Mouse (Mus musculus): ENCODE measurements at regions not wholly inside any gene's neighbourhood (a gene's known extent, or its start where the extent isn't known, plus 50 kb on each side); places are given as distances from the start of the nearest gene placed in this dataset.
A peak's percentile ranks its signal among the peaks of the same experiment; 100 is the strongest.

DNA sequence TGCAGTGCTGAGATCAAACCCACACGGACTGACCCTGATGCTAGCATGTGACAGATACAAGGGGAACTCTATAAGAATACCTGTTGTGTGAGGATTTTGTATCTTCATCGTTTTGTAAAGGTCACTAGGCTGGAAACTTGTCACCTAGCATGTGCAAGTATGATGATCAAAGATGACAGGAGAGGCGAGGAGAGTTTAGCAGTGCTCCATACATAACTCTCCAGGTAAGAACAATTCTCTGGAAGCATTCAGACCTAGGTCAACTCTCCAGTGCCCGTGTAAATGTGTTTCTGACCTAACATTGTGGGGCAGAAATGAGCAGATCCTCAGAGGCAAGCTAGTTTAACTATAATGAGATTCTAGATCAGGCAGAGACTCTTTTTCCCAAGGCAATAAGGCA lies 425.6 kb downstream of the Adgrl2 start:
- DNase-seq (ENCODE audit: extremely low read depth, insufficient read length, low spot score): no peak

DNA sequence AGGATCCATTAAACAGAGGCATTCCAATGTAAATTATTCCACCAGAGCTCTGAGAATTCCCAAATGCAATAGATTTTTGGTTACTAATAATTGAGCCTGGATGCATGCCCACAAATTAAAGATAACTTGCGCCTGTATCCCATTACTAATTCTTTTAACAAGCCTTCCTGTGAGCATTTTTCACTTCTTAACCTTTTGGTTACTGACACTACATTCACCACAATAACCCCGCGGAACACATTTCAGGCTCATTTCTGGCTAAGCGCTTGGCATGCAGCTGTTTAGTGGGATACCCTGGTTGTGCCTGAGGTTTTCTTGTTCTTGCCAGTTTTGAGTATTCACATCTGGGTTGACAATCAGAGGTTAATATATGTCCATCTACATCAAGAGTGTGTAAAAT lies 429.1 kb downstream of the Adgrl2 start:
- peak; percentile 13 for DNase-seq (ENCODE audit: extremely low read depth, insufficient read length, low spot score)

DNA sequence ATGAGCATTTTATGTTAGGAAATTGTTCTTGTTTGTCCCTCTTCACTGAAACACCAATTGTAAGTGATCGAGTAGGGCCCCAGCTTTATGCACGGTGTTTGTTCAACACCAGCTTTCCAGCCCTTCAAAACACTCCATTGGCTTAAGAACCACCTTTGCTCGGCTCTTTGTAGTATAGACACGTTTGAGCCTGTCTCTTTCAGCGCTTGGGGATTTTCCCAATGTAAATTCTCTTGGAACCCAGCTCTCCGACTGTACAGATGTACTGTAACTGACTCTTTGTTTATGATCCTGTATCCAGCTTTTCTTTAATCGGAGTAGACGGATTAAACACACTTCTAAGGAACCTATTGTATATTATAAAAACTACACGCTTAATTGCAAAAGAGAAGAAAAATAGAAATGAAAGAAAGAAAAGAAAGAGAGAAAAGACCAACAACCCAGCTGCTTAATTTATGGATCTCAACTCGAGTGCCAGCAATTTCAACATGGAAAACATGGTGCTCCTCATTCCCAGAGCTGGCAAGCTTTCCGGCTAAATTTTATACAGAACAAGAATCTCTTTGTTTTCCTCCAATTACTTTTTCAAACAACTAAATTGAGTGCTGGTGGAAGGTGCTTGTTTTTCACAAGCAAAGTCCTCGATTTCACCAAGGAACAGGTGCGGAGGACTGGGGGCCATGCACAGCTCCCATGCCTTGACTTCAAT lies 430.4 kb downstream of the Adgrl2 start:
- no peak for DNase-seq (ENCODE audit: extremely low read depth, insufficient read length, low spot score)

DNA sequence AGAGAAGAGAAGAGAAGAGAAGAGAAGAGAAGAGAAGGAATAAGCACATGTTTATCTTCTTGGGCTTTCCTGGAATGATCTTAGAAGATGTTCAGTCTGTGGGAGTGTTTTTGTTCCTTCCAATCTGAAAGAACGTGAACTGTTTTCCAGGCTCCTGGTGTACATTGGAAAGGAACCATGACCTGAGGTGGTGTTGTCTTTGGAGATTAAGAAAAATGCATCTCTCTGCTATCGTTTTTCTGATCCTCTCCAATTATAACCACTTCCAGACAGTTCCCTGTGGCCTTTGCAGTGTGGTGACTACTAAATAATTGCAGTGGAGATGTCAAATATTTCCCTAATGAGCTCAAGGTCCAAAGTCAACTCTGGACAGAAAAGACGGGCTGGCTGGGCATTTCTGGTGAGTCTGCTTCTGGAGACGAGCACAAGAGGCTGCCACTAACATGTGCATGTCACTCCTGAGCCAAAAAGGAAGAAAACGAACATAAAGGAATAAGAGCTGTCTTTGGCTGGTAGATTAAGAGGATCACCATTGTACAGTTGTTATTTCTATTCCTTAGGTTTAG lies 431.7 kb downstream of the Adgrl2 start:
- no peak for DNase-seq (ENCODE audit: extremely low read depth, insufficient read length, low spot score)

DNA sequence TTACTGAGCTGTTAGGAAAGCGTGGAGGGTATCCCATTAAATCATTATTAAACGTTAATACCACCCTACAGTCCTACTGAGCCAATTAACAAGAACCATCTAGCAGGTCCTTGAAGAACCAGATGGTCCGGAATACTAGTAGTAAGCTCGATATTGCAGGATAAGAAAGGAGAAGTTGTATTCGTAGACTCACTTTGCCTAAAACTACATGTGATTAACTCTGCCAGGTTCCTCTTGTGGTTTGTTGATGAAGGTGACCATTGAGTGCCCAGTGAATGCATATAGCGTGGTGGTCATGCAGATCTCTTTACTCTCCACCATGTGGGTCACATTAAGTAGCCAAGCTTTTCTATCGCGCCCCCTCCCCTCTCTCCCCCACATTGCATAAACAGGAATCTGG lies 435.0 kb downstream of the Adgrl2 start:
- no peak for DNase-seq (ENCODE audit: extremely low read depth, insufficient read length, low spot score)

DNA sequence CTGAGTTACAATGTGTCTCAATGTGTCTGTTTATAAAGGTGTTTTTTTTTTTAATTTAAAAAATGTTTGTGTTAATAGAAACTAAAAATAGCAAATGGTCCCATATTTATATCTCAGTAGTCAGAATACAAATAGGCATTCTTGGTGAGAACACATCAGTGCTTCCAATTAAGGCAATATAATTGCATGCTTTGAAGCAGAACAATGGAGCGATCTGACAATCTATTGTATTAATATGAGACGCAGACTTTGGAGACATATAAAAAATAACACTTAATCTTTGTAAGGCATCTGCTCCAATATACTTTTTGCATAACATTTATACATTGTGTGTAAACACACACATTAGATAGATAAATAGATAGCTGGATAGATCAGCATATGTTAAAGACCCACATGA lies 439.6 kb downstream of the Adgrl2 start:
- no peak for DNase-seq (ENCODE audit: extremely low read depth, insufficient read length, low spot score)

DNA sequence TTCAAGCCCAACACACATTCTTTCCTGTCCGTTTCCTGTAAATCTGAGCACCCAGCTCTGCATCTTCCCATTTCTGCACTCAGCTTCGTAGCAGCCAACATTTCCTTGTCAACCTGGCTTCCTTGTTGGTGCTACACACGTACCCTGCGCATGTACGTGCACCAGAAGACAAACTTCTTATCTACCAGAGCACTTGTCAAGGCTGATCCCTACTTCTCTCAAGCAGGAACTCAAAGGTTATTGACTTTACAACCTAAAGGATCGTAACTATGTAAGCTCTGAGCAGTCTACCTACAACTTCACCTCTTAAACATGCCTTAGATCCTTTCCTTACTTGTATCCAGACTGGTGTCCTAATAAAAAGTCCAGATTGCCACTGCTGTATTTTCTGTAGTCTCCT lies 445.4 kb downstream of the Adgrl2 start:
- no peak for DNase-seq (ENCODE audit: extremely low read depth, insufficient read length, low spot score)

DNA sequence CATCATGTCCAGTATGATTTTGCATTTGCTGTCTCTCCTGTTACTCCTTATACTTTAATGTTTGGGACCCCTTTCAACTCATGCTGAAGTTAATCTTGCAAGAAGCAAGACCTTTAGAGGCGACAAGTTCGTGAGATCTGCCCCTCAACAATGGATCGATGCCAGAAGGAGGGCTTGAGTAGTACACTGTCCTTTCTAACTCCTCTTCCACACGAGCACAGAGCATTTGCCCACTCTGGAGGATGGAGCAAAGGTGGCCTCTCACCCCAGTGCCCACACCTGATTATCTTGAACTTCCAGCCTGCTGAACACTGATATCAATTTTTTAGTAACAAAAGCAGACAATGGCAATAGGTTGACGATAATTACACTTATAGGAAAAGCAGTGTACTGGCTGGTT lies 448.1 kb downstream of the Adgrl2 start:
- DNase-seq (ENCODE audit: extremely low read depth, insufficient read length, low spot score): no peak

DNA sequence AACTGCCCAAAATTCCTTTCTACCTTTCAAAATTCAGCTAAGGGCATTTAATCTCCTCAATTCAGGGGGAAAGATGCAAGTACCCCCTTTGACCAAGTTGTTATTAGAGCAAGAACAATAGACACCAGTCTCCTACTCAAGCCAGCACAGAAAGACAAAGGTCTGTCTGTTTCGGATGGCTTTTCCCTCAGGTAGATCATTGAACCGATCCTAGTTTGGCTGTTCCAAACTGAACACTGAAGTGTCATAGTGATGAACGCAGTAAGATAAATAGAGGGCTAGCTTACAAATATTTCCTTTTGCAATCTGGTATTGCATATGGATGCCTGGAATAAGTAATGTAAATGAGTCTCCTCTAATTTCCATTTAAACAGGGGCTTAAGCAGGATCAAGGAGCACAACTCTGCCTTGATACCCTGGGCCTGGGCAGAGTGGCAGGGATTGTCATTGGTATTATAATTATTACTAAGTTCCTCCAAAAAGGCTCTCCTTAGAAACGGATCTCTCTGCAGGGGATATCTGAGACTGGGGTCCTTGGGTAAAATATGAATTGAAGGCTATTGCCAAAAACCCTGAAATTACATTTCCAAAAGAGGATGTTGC lies 452.6 kb downstream of the Adgrl2 start:
- DNase-seq (ENCODE audit: extremely low read depth, insufficient read length, low spot score): no peak

DNA sequence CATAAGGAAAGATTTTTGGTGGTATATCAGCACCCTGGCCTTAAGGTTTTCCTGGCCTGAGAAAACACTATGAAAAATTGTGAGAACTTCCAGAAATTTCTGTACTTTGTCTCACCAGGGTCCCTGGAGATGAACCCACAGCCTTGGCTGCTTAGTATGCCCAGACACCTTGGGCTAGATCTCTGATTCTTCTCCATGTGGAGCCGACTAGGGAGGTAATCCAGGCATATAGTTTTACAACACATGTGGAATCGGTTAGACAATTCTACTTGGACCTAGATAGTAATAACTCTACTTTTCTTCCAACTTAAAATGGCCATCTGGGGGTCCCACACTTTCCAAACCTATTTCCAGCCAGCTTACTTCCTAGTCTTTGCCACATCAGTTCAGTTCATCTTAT lies 460.5 kb downstream of the Adgrl2 start:
- DNase-seq (ENCODE audit: extremely low read depth, insufficient read length, low spot score): no peak

DNA sequence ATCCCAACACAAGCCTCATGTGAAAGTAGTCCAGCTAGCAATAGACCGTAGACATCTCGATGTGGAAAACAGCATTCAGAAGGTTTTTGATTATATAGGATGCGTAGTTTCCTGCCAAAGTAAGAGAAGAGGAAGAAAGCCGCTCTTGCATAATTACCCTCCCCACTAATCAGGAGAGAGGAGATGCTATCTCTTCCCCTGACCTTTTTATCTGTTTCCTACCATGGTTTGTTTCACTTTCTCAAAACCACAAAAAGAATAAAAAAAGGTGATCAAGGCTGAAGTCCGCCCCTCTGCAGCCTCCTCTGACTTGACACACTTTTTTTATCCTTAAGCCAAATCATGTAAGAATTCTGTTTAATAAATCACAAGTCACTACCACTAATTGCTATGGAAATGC lies 480.0 kb downstream of the Adgrl2 start:
- DNase-seq (ENCODE audit: extremely low read depth, insufficient read length, low spot score): no peak

DNA sequence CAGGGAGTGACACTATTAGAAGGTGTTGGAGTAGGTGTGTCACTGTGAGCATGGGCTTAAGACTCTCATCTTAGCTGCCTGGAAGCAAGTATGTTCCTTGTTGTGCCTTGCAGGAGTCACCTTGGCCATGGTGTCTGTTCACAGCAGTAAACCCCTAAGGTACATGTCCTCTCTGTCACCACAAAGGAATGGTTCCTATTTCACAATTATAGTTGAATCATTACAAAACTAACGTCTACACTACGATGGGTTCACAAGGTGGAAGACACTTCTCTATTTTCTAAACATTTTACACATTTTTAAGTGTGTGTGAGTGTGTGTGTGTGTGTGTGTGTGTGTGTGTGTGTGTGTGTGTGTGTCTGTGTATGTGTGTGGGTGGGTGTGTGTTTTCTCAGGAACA lies 485.4 kb downstream of the Adgrl2 start:
- DNase-seq (ENCODE audit: extremely low read depth, insufficient read length, low spot score): no peak

DNA sequence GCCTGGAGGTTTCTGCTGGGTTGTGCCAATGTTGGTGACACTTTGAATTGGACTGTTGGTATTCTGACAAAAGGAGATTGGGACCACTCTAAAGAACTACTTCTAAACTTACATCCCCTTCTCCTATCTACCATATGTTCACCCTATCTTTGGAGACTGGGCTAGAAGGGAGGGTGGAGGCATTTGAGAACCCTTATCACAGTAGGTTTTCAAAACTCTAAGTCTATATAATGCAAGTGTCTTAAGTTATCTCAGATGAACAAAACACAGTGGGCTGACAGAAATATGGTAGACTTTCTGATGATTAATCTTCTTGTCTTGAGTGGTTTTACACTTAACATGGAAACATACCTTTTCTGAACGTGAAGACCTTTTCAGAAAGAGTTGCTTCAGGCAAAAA lies 486.9 kb downstream of the Adgrl2 start:
- DNase-seq (ENCODE audit: extremely low read depth, insufficient read length, low spot score): no peak

DNA sequence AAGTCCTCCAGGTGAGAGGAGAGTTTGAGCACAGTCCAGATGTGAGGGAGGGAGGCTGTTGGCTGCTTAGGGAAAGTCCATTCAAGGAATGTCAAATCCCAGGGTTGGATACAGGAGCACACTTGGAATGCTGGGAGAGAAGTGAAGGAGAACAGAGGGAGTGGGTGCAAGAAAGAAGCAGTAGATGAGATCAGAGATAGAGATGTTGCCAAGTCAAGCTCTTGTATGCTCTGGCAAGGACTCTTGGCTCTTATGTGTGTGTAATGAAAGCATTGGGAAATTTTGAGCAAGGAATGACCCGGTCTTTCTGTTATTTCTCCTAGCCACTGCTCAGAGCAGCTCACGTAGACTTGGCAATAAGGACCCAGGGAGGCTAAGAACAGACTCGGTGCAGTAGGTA lies 488.6 kb downstream of the Adgrl2 start:
- no peak for DNase-seq (ENCODE audit: extremely low read depth, insufficient read length, low spot score)

DNA sequence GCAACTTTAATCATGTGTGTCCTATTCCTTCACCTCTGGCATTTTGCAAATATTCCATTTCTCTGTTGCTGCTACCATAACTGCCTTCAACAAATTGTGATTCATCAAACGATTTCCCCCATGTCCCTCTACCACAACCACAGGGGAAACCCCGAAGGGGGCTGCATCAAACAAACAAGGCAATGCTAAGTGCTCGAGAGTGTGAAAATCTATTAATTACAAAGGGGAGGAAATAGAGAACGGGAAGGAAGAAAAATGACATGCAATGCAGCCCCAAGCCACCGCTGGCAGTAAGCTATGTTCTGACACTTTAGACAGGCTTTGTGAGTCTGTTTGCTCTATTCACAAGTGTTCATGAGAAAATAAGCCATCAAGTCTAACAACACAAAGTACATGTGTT lies 493.7 kb downstream of the Adgrl2 start:
- DNase-seq (ENCODE audit: extremely low read depth, insufficient read length, low spot score): no peak

DNA sequence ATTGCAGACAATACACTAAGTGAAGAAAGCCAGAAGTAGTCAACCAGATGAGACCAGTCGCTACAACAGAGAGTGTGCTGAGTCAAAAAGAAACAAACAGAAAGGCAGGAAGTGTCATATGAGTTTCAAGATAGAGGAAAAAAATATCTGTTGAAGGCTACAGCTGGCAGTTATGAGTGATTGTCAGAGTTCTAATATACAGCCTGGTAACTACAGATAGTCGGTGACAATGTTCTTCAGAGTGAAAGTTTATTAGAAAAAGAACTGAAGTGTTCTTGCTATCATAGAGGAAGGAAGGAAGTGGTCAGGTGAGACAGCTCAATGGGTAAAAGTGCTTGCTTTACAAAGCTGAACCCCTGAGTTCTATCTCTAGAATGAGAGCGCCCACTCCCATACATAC lies 499.1 kb downstream of the Adgrl2 start:
- no peak for DNase-seq (ENCODE audit: extremely low read depth, insufficient read length, low spot score)

DNA sequence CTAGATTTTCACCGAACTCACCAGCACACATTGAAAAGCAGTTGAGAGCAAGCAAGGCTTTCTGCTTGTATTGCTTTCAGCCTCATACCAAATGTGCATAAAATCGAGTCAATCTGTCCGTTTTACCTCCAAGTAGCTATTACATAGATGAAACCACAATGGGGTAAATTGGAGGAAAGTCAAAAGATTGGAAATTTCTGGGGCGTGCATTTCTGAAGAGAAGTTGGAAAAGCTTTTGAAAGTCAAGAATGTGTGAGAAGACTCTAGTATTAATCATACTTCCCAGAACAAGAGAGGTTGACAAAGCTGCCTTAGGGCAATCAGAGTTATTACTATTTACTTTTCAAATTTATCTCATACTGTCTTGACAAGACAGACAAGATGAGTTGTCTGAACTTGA lies 501.2 kb downstream of the Adgrl2 start:
- no peak for DNase-seq (ENCODE audit: extremely low read depth, insufficient read length, low spot score)

DNA sequence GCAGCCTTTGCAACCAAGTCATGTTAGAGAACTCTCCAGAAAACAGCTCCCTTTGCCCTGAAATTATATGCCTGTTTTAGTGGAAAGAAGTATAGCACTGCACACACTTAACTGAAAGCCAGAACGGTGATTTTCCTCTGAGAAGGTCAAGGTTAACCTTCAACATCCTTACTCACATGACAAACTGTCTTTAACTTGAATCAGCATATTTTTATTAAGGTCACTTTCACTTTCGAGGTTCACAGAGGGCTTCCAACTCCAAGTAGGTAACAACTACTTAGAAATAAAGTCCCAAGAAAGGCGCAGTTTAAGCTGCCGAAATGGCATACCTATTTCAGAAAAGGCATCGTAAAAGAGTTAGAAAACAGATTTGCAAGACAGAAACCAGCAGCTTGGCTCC lies 502.4 kb downstream of the Adgrl2 start:
- no peak for DNase-seq (ENCODE audit: extremely low read depth, insufficient read length, low spot score)

DNA sequence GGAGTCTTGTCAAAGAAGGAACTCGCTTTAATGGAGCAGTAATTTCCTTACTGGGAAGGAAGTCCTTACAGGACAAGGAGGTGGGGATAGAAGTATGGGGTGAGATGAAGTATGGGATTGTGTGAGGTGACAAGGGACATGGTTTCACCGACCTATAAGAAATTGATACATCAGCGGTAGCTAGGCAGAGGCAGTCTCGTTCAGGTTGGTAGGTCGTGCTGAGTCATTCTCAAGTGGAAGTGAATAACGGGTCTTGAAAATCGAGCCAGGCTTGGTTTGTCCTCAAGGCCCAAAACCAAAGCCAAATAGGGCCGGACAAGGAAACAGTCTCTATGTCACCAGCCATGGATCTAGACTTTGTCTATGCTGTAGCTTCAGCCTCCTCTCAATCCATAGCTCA lies 514.5 kb downstream of the Adgrl2 start:
- DNase-seq (ENCODE audit: extremely low read depth, insufficient read length, low spot score): peak; percentile 60

DNA sequence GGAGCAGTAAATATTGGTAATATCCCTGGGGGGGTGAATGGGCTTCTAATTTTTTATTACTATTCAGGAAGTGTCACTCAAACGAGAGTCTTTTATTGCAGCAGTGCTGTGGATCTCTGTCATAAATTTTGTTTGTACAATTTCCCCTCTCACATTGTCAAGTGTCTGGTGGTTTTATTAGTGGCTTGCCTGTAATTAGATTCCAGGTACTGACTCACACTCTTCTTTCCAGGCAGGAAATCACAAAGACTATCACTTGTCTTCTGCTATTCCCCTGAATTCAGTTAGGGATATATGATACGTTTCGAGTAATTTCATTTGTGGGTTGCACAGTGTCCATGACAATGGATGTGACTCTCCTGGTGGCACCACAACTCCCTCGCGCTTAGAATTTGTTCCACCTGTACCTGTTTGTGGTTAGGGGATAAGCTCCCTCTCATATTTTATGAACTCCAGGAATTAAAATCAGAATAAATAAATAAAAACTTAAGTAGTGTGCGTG lies 517.4 kb downstream of the Adgrl2 start:
- DNase-seq (ENCODE audit: extremely low read depth, insufficient read length, low spot score): no peak

DNA sequence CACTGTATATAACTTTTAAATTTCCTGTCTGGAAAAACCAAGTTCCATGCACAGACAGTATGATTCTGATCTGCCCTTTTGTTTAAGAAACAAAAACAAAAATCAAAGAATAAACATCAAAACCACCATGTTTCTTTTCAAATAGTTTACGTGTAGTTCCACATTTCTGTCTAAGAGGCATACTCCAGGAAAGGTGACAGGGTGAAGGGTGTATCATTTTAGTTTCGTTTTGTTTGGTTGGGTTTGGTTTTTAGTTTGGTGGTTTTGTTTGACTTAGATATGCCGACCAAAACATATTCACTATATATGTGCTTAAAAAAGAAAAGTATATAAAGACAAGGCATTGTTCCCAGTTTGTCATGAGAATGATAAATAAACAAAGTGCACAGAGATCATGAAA lies 524.9 kb downstream of the Adgrl2 start:
- peak; percentile 4 for DNase-seq (ENCODE audit: extremely low read depth, insufficient read length, low spot score)

DNA sequence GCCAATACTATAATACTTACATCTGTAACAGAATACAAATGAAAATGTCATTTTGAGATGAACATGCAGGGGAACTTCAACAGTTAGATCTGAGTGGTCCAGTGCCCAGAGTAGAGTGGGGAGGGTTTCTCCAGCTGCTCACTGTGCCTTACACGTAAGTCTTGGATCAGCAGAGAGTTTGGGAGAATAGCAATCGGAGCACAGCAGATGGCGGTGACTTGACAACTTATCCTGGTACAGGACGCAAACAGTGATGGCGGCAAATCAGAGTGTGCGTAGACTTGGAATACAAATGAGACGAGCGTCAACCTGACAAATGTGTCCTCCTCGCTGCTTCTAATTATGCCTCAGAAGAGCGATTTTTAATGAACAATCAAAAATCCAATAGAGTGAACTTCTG lies 527.6 kb downstream of the Adgrl2 start:
- no peak for DNase-seq (ENCODE audit: extremely low read depth, insufficient read length, low spot score)

All from 3134 (cell line).